Mouse (Mus musculus) layer of hippocampus, postnatal 25 days (tissue): ENCODE measurements around the gene Adra1b. TPM values are rescaled to one million over a fixed set of nuclear protein-coding genes. Genes with fewer than 3 reads are reported as not detected.

Experiments used
- DNase-seq, 2 experiments: peaks; one replicate each; pipeline ENCODE4 v3.0.0; 2022; ENCODE audit warnings: mixed read lengths in 2 of 2, low spot score in 1 of 2; ENCODE audit errors: extremely low spot score in 1 of 2
- total RNA-seq, 2 experiments: library from RNA; stranded (reverse); gene quantifications; 2 replicates each; pipeline ENCODE4 v1.2.3; 2021

The Adra1b gene
- total RNA-seq, 2 experiments from 2014 or later, result 3.2 to 3.8 TPM

GRCm38 (mm10) chr11:43899696-43900095 is 1.3 kb downstream of the Adra1b start:
- no peak for DNase-seq

- no peak for DNase-seq
These were observed 5.7 kb downstream of the Adra1b start for GRCm38 (mm10) chr11:43895323-43895722.

GRCm38 (mm10) chr11:43892546-43892945 is 8.5 kb downstream of the Adra1b start:
- DNase-seq, result no peak

GRCm38 (mm10) chr11:43891457-43891856 is 9.6 kb downstream of the Adra1b start:
- no peak for DNase-seq

- no peak for DNase-seq
These were observed 11.6 kb downstream of the Adra1b start for GRCm38 (mm10) chr11:43889208-43889915.

GRCm38 (mm10) chr11:43888736-43889135 is 12.3 kb downstream of the Adra1b start:
- no peak for DNase-seq

GRCm38 (mm10) chr11:43887597-43887996 is 13.4 kb downstream of the Adra1b start:
- DNase-seq, result no peak

GRCm38 (mm10) chr11:43884521-43884920 is 16.5 kb downstream of the Adra1b start:
- no peak for DNase-seq

- no peak for DNase-seq
These were observed 17.3 kb downstream of the Adra1b start for GRCm38 (mm10) chr11:43883641-43884181.

GRCm38 (mm10) chr11:43877211-43877610 is 23.8 kb downstream of the Adra1b start:
- DNase-seq, result no peak

- DNase-seq, result no peak
These were observed 33.2 kb downstream of the Adra1b start for GRCm38 (mm10) chr11:43867721-43868281.

- DNase-seq, result no peak
These were observed 35.5 kb downstream of the Adra1b start for GRCm38 (mm10) chr11:43865298-43866165.

- DNase-seq, result no peak
These were observed 48.0 kb downstream of the Adra1b start for GRCm38 (mm10) chr11:43853046-43853445.

GRCm38 (mm10) chr11:43848056-43848455 is 53.0 kb downstream of the Adra1b start:
- no peak for DNase-seq

- no peak for DNase-seq
These were observed 59.4 kb downstream of the Adra1b start for GRCm38 (mm10) chr11:43841596-43841995.

- no peak for DNase-seq
These were observed 60.5 kb downstream of the Adra1b start for GRCm38 (mm10) chr11:43840491-43840890.

- peak; percentile 44 to 67 for DNase-seq
These were observed 64.9 kb downstream of the Adra1b start for GRCm38 (mm10) chr11:43835880-43836740.

GRCm38 (mm10) chr11:43835456-43835855 is 65.6 kb downstream of the Adra1b start:
- no peak for DNase-seq

GRCm38 (mm10) chr11:43834531-43834930 is 66.5 kb downstream of the Adra1b start:
- DNase-seq, result no peak

GRCm38 (mm10) chr11:43831530-43831929 is 69.5 kb downstream of the Adra1b start:
- DNase-seq, result no peak
